ENCODE assay signal across 9 mouse cellular contexts in the genomic region with DNA sequence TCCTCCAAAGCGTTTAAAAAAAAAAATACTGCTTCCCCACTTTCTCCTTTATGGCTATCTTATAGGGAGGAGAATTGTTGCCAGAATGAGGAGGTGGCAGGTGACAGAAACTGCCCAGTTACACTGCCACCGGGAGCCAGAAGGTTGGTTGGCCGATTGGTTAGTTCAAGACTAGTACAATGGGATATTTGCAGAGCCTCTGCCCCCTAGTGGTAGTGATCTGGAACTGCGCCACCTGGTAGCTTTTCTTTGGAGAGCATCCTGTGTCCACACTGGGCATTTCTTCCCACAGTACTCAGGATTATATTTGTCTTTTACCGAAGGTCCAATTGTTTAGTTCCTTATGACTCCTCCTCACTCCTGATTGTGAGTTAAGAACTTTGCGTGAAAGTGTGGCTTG. TPM values are rescaled to one million over a fixed set of nuclear protein-coding genes. Genes with fewer than 3 reads are reported as not detected.
DNase-seq lines count a peak whose midpoint lies in the region; ATAC-seq and TF ChIP-seq lines count a peak whose summit lies in the region.
"Had no signal": no experiment of that assay in that cellular context is flagged by ENCODE, and none has a peak within 500 bp of the region (broad histone marks: within the 10 kb centered on the region; RNA-seq: fewer than 3 reads in every experiment).

No protein-coding gene starts in this region.

- peak; percentile 79 for TF ChIP-seq CTCF in bone marrow, adult 2 months (IDR thresholded peaks at IDR 0.05; ENCODE audit: control insufficient read depth, insufficient read depth, low read length)
- TF ChIP-seq CTCF in lung, postnatal 0 days (IDR thresholded peaks at IDR 0.05): peak; percentile 83
- peak; percentile 87 for TF ChIP-seq CTCF in testis, adult 2 months (IDR thresholded peaks at IDR 0.05; ENCODE audit: control insufficient read depth, insufficient read depth, insufficient replicate concordance, low read depth, low read length)

- no peaks in the 10 kb centered on the region for H3K9me3 ChIP-seq in midbrain, embryonic 10.5 days (replicated peaks)
- no peaks in the 10 kb centered on the region; the same call in 1 of the 2 replicates for H3K9me3 ChIP-seq in midbrain, embryonic 16.5 days (replicated peaks; ENCODE audit: control insufficient read depth, low read length, poor library complexity, severe bottlenecking)
- no peaks in the 10 kb centered on the region for H3K9me3 ChIP-seq in lung, postnatal 0 days (ENCODE audit: low read length)
- H3K9me3 ChIP-seq: hindbrain, embryonic 15.5 days had no signal

- no peak for TF ChIP-seq POLR2A in bone marrow, adult 2 months (IDR thresholded peaks at IDR 0.05; ENCODE audit: borderline replicate concordance, control insufficient read depth, low read depth, low read length)
- no peak for TF ChIP-seq POLR2A in testis, adult 2 months (IDR thresholded peaks at IDR 0.05; ENCODE audit: control insufficient read depth, low read depth, low read length)

- intact Hi-C loops in gastrocnemius, postnatal 14 days (cut with DNase I; ENCODE audit: low total_unique reads): no loop called here

- no peak for TF ChIP-seq EP300 in lung, postnatal 0 days (IDR thresholded peaks at IDR 0.05)

- no peak for ATAC-seq in cerebellum, adult (ENCODE audit: insufficient number of reproducible peaks, low FRiP score, low TSS enrichment)
- ATAC-seq in midbrain, embryonic 16.5 days: no peak
- no peak for ATAC-seq in lung, postnatal 0 days

- H3K27me3 ChIP-seq in midbrain, embryonic 10.5 days (ENCODE audit: low read depth, poor library complexity, severe bottlenecking): peaks cover 12% of the 10 kb centered on the region; the same call in 1 of the 2 replicates
- no peaks in the 10 kb centered on the region for H3K27me3 ChIP-seq in midbrain, embryonic 16.5 days (ENCODE audit: control insufficient read depth, insufficient read depth, low read depth, low read length)
- no peaks in the 10 kb centered on the region for H3K27me3 ChIP-seq in lung, postnatal 0 days (replicated peaks; ENCODE audit: insufficient read depth, low read length)
- H3K27me3 ChIP-seq in testis, adult 2 months (ENCODE audit: control insufficient read depth, insufficient read depth, low read length): no peaks in the 10 kb centered on the region
- H3K27me3 ChIP-seq: hindbrain, embryonic 15.5 days had no signal

- no peaks in the 10 kb centered on the region for H3K36me3 ChIP-seq in midbrain, embryonic 10.5 days
- H3K36me3 ChIP-seq in midbrain, embryonic 16.5 days (ENCODE audit: control insufficient read depth, insufficient read depth, low read length): no peaks in the 10 kb centered on the region
- no peaks in the 10 kb centered on the region for H3K36me3 ChIP-seq in lung, postnatal 0 days (ENCODE audit: insufficient read depth, low read length)
- no peaks in the 10 kb centered on the region for H3K36me3 ChIP-seq in testis, adult 2 months (ENCODE audit: control insufficient read depth, insufficient read depth, low read length)
- H3K36me3 ChIP-seq: hindbrain, embryonic 15.5 days had no signal

- DNase-seq in cerebellum, adult 18-20 months: peak; percentile 44 to 45
- DNase-seq in midbrain, embryonic 10.5 days (ENCODE audit: low spot score): peak; percentile 61
- peak; percentile 54 for DNase-seq in gastrocnemius, postnatal 14 days
- DNase-seq in lung, postnatal 0 days (ENCODE audit: low spot score): no peak

- no peak overlapping the region for H3K4me3 ChIP-seq in midbrain, embryonic 10.5 days
- H3K4me3 ChIP-seq in midbrain, embryonic 16.5 days (ENCODE audit: low read depth, low read length): no peak overlapping the region
- no peak overlapping the region for H3K4me3 ChIP-seq in bone marrow, adult 2 months (replicated peaks; ENCODE audit: control insufficient read depth, low read depth, low read length)
- no peak overlapping the region for H3K4me3 ChIP-seq in lung, postnatal 0 days (ENCODE audit: low read depth, low read length)
- no peak overlapping the region for H3K4me3 ChIP-seq in testis, adult 2 months (ENCODE audit: control insufficient read depth, low read depth, low read length)
- H3K4me3 ChIP-seq: hindbrain, embryonic 15.5 days had no signal

- H3K4me2 ChIP-seq in midbrain, embryonic 16.5 days (ENCODE audit: low read length): no peak overlapping the region
- no peak overlapping the region for H3K4me2 ChIP-seq in lung, postnatal 0 days (replicated peaks; ENCODE audit: low read depth, low read length)
- H3K4me2 ChIP-seq: hindbrain, embryonic 15.5 days had no signal

- H3K4me1 ChIP-seq in midbrain, embryonic 10.5 days: peaks cover 10% of the 10 kb centered on the region
- no peaks in the 10 kb centered on the region for H3K4me1 ChIP-seq in midbrain, embryonic 16.5 days (ENCODE audit: control insufficient read depth, insufficient read depth, low read length)
- H3K4me1 ChIP-seq in bone marrow, adult 2 months (ENCODE audit: control insufficient read depth, insufficient read depth, low read length): peaks cover 1% of the 10 kb centered on the region; the same call in 1 of the 2 replicates
- no peaks in the 10 kb centered on the region for H3K4me1 ChIP-seq in lung, postnatal 0 days (ENCODE audit: insufficient read depth, low read depth, low read length)
- H3K4me1 ChIP-seq in testis, adult 2 months (ENCODE audit: control insufficient read depth, insufficient read depth, low read length): peaks cover 18% of the 10 kb centered on the region

- 27% methylated on average over 6 of the region's 6 CpGs for WGBS in midbrain, embryonic 10.5 days
- WGBS in midbrain, embryonic 16.5 days: 28% methylated on average over 6 of the region's 6 CpGs
- 21% methylated on average over 6 of the region's 6 CpGs for WGBS in bone marrow, adult 2 months
- WGBS in lung, postnatal 0 days: 15% methylated on average over 6 of the region's 6 CpGs

- no peak overlapping the region for H3K27ac ChIP-seq in midbrain, embryonic 10.5 days (replicated peaks)
- H3K27ac ChIP-seq in midbrain, embryonic 16.5 days (ENCODE audit: low read length): no peak overlapping the region
- H3K27ac ChIP-seq in bone marrow, adult 2 months (ENCODE audit: control insufficient read depth, insufficient read depth, low read depth, low read length, poor library complexity): no peak overlapping the region
- H3K27ac ChIP-seq in lung, postnatal 0 days (ENCODE audit: low read length): no peak overlapping the region
- no peak overlapping the region for H3K27ac ChIP-seq in testis, adult 2 months (ENCODE audit: control insufficient read depth, insufficient read depth, low read depth, low read length)
- H3K27ac ChIP-seq: hindbrain, embryonic 15.5 days had no signal

- H3K9ac ChIP-seq in midbrain, embryonic 16.5 days (ENCODE audit: low read depth, low read length): no peak overlapping the region
- H3K9ac ChIP-seq in lung, postnatal 0 days (replicated peaks; ENCODE audit: low read depth): no peak overlapping the region
- H3K9ac ChIP-seq: hindbrain, embryonic 15.5 days had no signal

RNA-seq across cellular contexts. Expression of a gene that starts 15.9 kb away (rescaled TPM):
- 0.53 and 0.83 TPM in 2 replicates for polyA plus RNA-seq in midbrain, embryonic 10.5 days (2016; fragmentation: Nextera tagmentation; extraction: Ambion mirVana)
- polyA plus RNA-seq in midbrain, embryonic 16.5 days (2015; fragmentation: Nextera tagmentation; extraction: Ambion mirVana): 0.80 and 0.82 TPM in 2 replicates
- polyA plus RNA-seq in bone marrow, adult 2 months (2011; ENCODE audit: insufficient read depth, insufficient read length, low replicate concordance, missing spikeins): 2.8 TPM in 2 replicates
- total RNA-seq in gastrocnemius, postnatal 14 days (2021): 100 to 1,000 TPM; 113 to 172 TPM
- polyA plus RNA-seq in lung, postnatal 0 days (2015; fragmentation: Nextera tagmentation; extraction: Ambion mirVana): 5.1 TPM in 2 replicates
- 3.6 and 5.1 TPM in 2 replicates for polyA plus RNA-seq in testis, adult 2 months (2012; rRNA removed)

RNA-seq across cellular contexts. Expression of a gene that starts 16.8 kb away (rescaled TPM):
- polyA plus RNA-seq in midbrain, embryonic 10.5 days (2016; fragmentation: Nextera tagmentation; extraction: Ambion mirVana): 11.8 and 12.7 TPM in 2 replicates
- polyA plus RNA-seq in midbrain, embryonic 16.5 days (2015; fragmentation: Nextera tagmentation; extraction: Ambion mirVana): 23.5 and 24.4 TPM in 2 replicates
- polyA plus RNA-seq in bone marrow, adult 2 months (2011; ENCODE audit: insufficient read depth, insufficient read length, low replicate concordance, missing spikeins): 9.0 and 13.3 TPM in 2 replicates
- 1 to 10 TPM; 3.1 to 3.6 TPM for total RNA-seq in gastrocnemius, postnatal 14 days (2021)
- 6.0 and 6.4 TPM in 2 replicates for polyA plus RNA-seq in lung, postnatal 0 days (2015; fragmentation: Nextera tagmentation; extraction: Ambion mirVana)
- 261 and 268 TPM in 2 replicates for polyA plus RNA-seq in testis, adult 2 months (2012; rRNA removed)

RNA-seq across cellular contexts. Expression of a gene that starts 35.9 kb away (rescaled TPM):
- 0.47 and 0.89 TPM in 2 replicates for polyA plus RNA-seq in midbrain, embryonic 10.5 days (2016; fragmentation: Nextera tagmentation; extraction: Ambion mirVana)
- polyA plus RNA-seq in midbrain, embryonic 16.5 days (2015; fragmentation: Nextera tagmentation; extraction: Ambion mirVana): 1.2 and 1.4 TPM in 2 replicates
- 0.99 TPM in 1 of 2 replicates, not detected in the other for polyA plus RNA-seq in bone marrow, adult 2 months (2011; ENCODE audit: insufficient read depth, insufficient read length, low replicate concordance, missing spikeins)
- under 1 TPM; 0.62 to 0.70 TPM for total RNA-seq in gastrocnemius, postnatal 14 days (2021)
- polyA plus RNA-seq in lung, postnatal 0 days (2015; fragmentation: Nextera tagmentation; extraction: Ambion mirVana): 0.18 and 0.19 TPM in 2 replicates
- 0.28 and 0.52 TPM in 2 replicates for polyA plus RNA-seq in testis, adult 2 months (2012; rRNA removed)

RNA-seq across cellular contexts. Expression of a gene that starts 53.9 kb away (rescaled TPM):
- polyA plus RNA-seq in midbrain, embryonic 10.5 days (2016; fragmentation: Nextera tagmentation; extraction: Ambion mirVana): 100 and 101 TPM in 2 replicates
- 150 and 155 TPM in 2 replicates for polyA plus RNA-seq in midbrain, embryonic 16.5 days (2015; fragmentation: Nextera tagmentation; extraction: Ambion mirVana)
- 23.2 and 40.5 TPM in 2 replicates for polyA plus RNA-seq in bone marrow, adult 2 months (2011; ENCODE audit: insufficient read depth, insufficient read length, low replicate concordance, missing spikeins)
- total RNA-seq in gastrocnemius, postnatal 14 days (2021): 10 to 100 TPM; 45.6 to 45.9 TPM
- polyA plus RNA-seq in lung, postnatal 0 days (2015; fragmentation: Nextera tagmentation; extraction: Ambion mirVana): 87.2 and 92.0 TPM in 2 replicates
- polyA plus RNA-seq in testis, adult 2 months (2012; rRNA removed): 47.3 and 49.4 TPM in 2 replicates

Comparison
In these comparisons a context has a peak if more than half of its experiments do, and no peak if none do; other contexts are left out.
1. RNA of a gene that starts 16.8 kb away (polyA plus RNA-seq): 261 to 268 TPM in testis, adult 2 months; 23.5 to 24.4 TPM in midbrain, embryonic 16.5 days, 11.8 to 12.7 TPM in midbrain, embryonic 10.5 days, 9.0 to 13.3 TPM in bone marrow, adult 2 months and 6.0 to 6.4 TPM in lung, postnatal 0 days; every median in the first group is over 10 times any median in the second.
2. Peak in every context shown above with its lines, with median percentiles within 50 percentile points of each other: CTCF ChIP-seq.